Mouse (Mus musculus): ENCODE results near the gene 2610002M06Rik. TPM values are rescaled to one million over a fixed set of nuclear protein-coding genes. Genes with fewer than 3 reads are reported as not detected.

2610002M06Rik gene
- 10.0 and 10.5 TPM in 2 replicates for polyA plus RNA-seq (2014; fragmentation: Nextera tagmentation; extraction: Ambion mirVana)

GRCm38 (mm10) chrX:107816218-107816554 lies at the start of gene 2610002M06Rik:
TSS of gene 2610002M06Rik (minus strand) at chrX:107816334.
- H3K9me3 ChIP-seq (replicated peaks; ENCODE audit: control insufficient read depth, low read length): no peaks in the 10 kb centered on the region
- H3K4me1 ChIP-seq (ENCODE audit: control insufficient read depth, insufficient read depth, low read length): no peaks in the 10 kb centered on the region
- H3K9ac ChIP-seq (replicated peaks; ENCODE audit: low read length): peak within 1 kb of the TSS; percentile 68
- WGBS: 15% methylated on average over 20 of the region's 28 CpGs
- peak within 1 kb of the TSS; percentile 50 for H3K4me2 ChIP-seq (ENCODE audit: low read depth, low read length)
- DNase-seq (ENCODE audit: low spot score) (peak; percentile 86), ATAC-seq (replicated peaks; ENCODE audit: insufficient number of reproducible peaks, low FRiP score, low TSS enrichment, low read depth) (peak; percentile 99)
- H3K36me3 ChIP-seq (replicated peaks; ENCODE audit: control insufficient read depth, insufficient read depth, low read depth, low read length): no peaks in the 10 kb centered on the region
- no peaks in the 10 kb centered on the region for H3K27me3 ChIP-seq (ENCODE audit: control insufficient read depth, insufficient read depth, low read length)
- H3K4me3 ChIP-seq (ENCODE audit: low read depth, low read length): peak within 1 kb of the TSS; percentile 57
- no peak within 1 kb of the TSS for H3K27ac ChIP-seq (replicated peaks; ENCODE audit: low read depth, low read length)

GRCm38 (mm10) chrX:107858165-107858564 lies 42.0 kb upstream of the 2610002M06Rik start:
- DNase-seq (ENCODE audit: low spot score): peak; percentile 51
- Histone ChIP-seq H3K27me3 (ENCODE audit: control insufficient read depth, insufficient read depth, low read length) (no peaks in the 10 kb centered on the region), H3K4me2 (ENCODE audit: low read depth, low read length) (no peak overlapping the region), H3K9me3 (replicated peaks; ENCODE audit: control insufficient read depth, low read length) (no peaks in the 10 kb centered on the region), H3K27ac (replicated peaks; ENCODE audit: low read depth, low read length) (no peak overlapping the region), H3K36me3 (replicated peaks; ENCODE audit: control insufficient read depth, insufficient read depth, low read depth, low read length) (no peaks in the 10 kb centered on the region), H3K9ac (replicated peaks; ENCODE audit: low read length) (no peak overlapping the region), H3K4me1 (ENCODE audit: control insufficient read depth, insufficient read depth, low read length) (no peaks in the 10 kb centered on the region), H3K4me3 (ENCODE audit: low read depth, low read length) (no peak overlapping the region)
- no peak for ATAC-seq (replicated peaks; ENCODE audit: insufficient number of reproducible peaks, low FRiP score, low TSS enrichment, low read depth)
- WGBS: 31% methylated on average over 4 of the region's 4 CpGs

DNA sequence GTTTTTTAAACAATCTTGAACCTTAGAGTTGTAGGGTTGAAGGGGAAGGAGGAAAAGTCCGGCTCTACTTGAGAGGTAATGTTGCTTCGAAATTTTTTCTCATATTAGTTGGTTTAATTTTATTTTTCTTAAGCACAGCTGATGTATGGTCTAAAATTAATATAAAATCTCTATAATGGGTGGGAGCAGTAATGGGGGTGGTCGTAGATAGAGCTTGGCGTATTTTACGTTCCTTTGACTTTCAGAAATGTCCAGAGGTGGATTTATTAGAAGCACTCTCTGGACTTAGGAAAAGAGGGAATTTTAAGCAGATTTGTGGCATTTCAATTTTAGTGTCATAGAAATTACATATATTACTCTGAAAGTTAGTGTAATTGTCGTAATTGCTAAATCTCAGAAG lies 592 bp upstream of the 2610002M06Rik start:
- Histone ChIP-seq H3K27me3 (ENCODE audit: control insufficient read depth, insufficient read depth, low read length) (no peaks in the 10 kb centered on the region), H3K36me3 (replicated peaks; ENCODE audit: control insufficient read depth, insufficient read depth, low read depth, low read length) (no peaks in the 10 kb centered on the region), H3K9me3 (replicated peaks; ENCODE audit: control insufficient read depth, low read length) (no peaks in the 10 kb centered on the region), H3K4me2 (ENCODE audit: low read depth, low read length) (no peak overlapping the region), H3K4me1 (ENCODE audit: control insufficient read depth, insufficient read depth, low read length) (no peaks in the 10 kb centered on the region), H3K9ac (replicated peaks; ENCODE audit: low read length) (no peak overlapping the region), H3K4me3 (ENCODE audit: low read depth, low read length) (no peak overlapping the region), H3K27ac (replicated peaks; ENCODE audit: low read depth, low read length) (no peak overlapping the region)
- WGBS: 81% methylated on average over 6 of the region's 6 CpGs
- DNase-seq (ENCODE audit: low spot score) (no peak), ATAC-seq (replicated peaks; ENCODE audit: insufficient number of reproducible peaks, low FRiP score, low TSS enrichment, low read depth) (no peak)

- no peak; the same call in 1 of the 2 replicates for ATAC-seq (replicated peaks; ENCODE audit: insufficient number of reproducible peaks, low FRiP score, low TSS enrichment, low read depth)
- Histone ChIP-seq H3K4me3 (ENCODE audit: low read depth, low read length) (peak overlapping the region; percentile 57), H3K9me3 (replicated peaks; ENCODE audit: control insufficient read depth, low read length) (no peaks in the 10 kb centered on the region), H3K27me3 (ENCODE audit: control insufficient read depth, insufficient read depth, low read length) (no peaks in the 10 kb centered on the region), H3K9ac (replicated peaks; ENCODE audit: low read length) (peak overlapping the region; percentile 68), H3K4me2 (ENCODE audit: low read depth, low read length) (peak overlapping the region; percentile 50), H3K36me3 (replicated peaks; ENCODE audit: control insufficient read depth, insufficient read depth, low read depth, low read length) (no peaks in the 10 kb centered on the region), H3K4me1 (ENCODE audit: control insufficient read depth, insufficient read depth, low read length) (no peaks in the 10 kb centered on the region), H3K27ac (replicated peaks; ENCODE audit: low read depth, low read length) (no peak overlapping the region)
- DNase-seq (ENCODE audit: low spot score): peak; percentile 28
- WGBS: 12% methylated on average over 31 of the region's 32 CpGs
Measured at GRCm38 (mm10) chrX:107815502-107816217, 474 bp downstream of the 2610002M06Rik start.

DNA sequence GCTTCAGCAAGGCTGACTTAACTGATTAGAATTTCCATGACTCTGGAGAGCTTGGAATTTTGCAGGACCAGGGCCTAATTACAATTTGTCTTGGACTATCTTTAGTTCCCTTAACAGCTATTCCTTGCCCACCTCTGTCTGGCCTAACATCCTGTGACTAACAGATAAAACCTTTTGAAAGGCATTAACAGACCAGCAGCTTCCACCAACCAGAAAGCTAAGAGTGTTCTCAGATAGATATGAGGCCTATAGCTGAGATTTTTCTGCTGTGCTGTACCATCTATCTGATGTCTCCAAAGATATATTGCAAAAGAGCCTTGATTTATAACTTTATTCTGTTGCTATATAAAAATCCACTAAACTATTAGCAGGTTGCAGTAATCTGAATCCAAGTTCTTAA lies 4.0 kb downstream of the 2610002M06Rik start:
- H3K4me3 ChIP-seq (ENCODE audit: low read depth, low read length): no peak overlapping the region
- no peak overlapping the region for H3K27ac ChIP-seq (replicated peaks; ENCODE audit: low read depth, low read length)
- ATAC-seq (replicated peaks; ENCODE audit: insufficient number of reproducible peaks, low FRiP score, low TSS enrichment, low read depth) (no peak), DNase-seq (ENCODE audit: low spot score) (no peak)
- H3K4me1 ChIP-seq (ENCODE audit: control insufficient read depth, insufficient read depth, low read length): no peaks in the 10 kb centered on the region
- no peak overlapping the region for H3K4me2 ChIP-seq (ENCODE audit: low read depth, low read length)
- H3K9me3 ChIP-seq (replicated peaks; ENCODE audit: control insufficient read depth, low read length): no peaks in the 10 kb centered on the region
- no peaks in the 10 kb centered on the region for H3K27me3 ChIP-seq (ENCODE audit: control insufficient read depth, insufficient read depth, low read length)
- H3K36me3 ChIP-seq (replicated peaks; ENCODE audit: control insufficient read depth, insufficient read depth, low read depth, low read length): no peaks in the 10 kb centered on the region
- no peak overlapping the region for H3K9ac ChIP-seq (replicated peaks; ENCODE audit: low read length)

- Histone ChIP-seq H3K9ac (replicated peaks; ENCODE audit: low read length) (no peak overlapping the region), H3K27me3 (ENCODE audit: control insufficient read depth, insufficient read depth, low read length) (no peaks in the 10 kb centered on the region), H3K27ac (replicated peaks; ENCODE audit: low read depth, low read length) (no peak overlapping the region), H3K9me3 (replicated peaks; ENCODE audit: control insufficient read depth, low read length) (no peaks in the 10 kb centered on the region), H3K4me2 (ENCODE audit: low read depth, low read length) (no peak overlapping the region), H3K36me3 (replicated peaks; ENCODE audit: control insufficient read depth, insufficient read depth, low read depth, low read length) (no peaks in the 10 kb centered on the region), H3K4me1 (ENCODE audit: control insufficient read depth, insufficient read depth, low read length) (no peaks in the 10 kb centered on the region), H3K4me3 (ENCODE audit: low read depth, low read length) (no peak overlapping the region)
- ATAC-seq (replicated peaks; ENCODE audit: insufficient number of reproducible peaks, low FRiP score, low TSS enrichment, low read depth) (no peak), DNase-seq (ENCODE audit: low spot score) (no peak)
- 88% methylated on average over 2 of the region's 2 CpGs for WGBS
Measured at GRCm38 (mm10) chrX:107796919-107797318, 19.2 kb downstream of the 2610002M06Rik start.

- no peak for DNase-seq (ENCODE audit: low spot score)
- Histone ChIP-seq H3K9me3 (replicated peaks; ENCODE audit: control insufficient read depth, low read length) (no peaks in the 10 kb centered on the region), H3K36me3 (replicated peaks; ENCODE audit: control insufficient read depth, insufficient read depth, low read depth, low read length) (no peaks in the 10 kb centered on the region), H3K9ac (replicated peaks; ENCODE audit: low read length) (no peak overlapping the region), H3K27ac (replicated peaks; ENCODE audit: low read depth, low read length) (no peak overlapping the region), H3K4me2 (ENCODE audit: low read depth, low read length) (no peak overlapping the region), H3K4me1 (ENCODE audit: control insufficient read depth, insufficient read depth, low read length) (no peaks in the 10 kb centered on the region), H3K27me3 (ENCODE audit: control insufficient read depth, insufficient read depth, low read length) (no peaks in the 10 kb centered on the region), H3K4me3 (ENCODE audit: low read depth, low read length) (no peak overlapping the region)
- no peak for ATAC-seq (replicated peaks; ENCODE audit: insufficient number of reproducible peaks, low FRiP score, low TSS enrichment, low read depth)
- 71% methylated on average over 1 of the region's 1 CpGs for WGBS
Measured at GRCm38 (mm10) chrX:107795785-107796184, 20.3 kb downstream of the 2610002M06Rik start.

DNA sequence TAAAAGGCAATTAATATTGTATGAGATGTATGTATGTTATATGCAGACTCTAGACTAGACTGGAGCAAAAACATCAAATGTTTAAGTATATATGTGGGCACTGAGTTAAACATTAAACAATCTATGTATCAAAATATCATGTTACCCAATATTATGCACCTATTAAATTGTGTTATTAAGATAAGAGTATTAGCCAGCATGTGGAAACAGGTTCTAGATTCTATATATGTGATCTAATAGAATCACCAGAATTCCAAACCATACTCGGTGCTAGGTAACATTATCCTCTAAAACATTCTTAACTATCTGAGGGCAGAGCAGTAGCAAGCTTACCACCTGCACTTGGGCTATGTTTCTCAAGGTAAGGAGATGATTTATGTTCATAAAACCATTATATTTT lies 23.8 kb downstream of the 2610002M06Rik start, which contains the start of gene Tent5d:
Tent5d (plus strand) TSS at position 301 of the 400 bp plus-strand sequence.
- no peak within 1 kb of the TSS for H3K9ac ChIP-seq (replicated peaks; ENCODE audit: low read length)
- DNase-seq (ENCODE audit: low spot score) (no peak), ATAC-seq (replicated peaks; ENCODE audit: insufficient number of reproducible peaks, low FRiP score, low TSS enrichment, low read depth) (no peak)

More for the DNA sequence above, 23.8 kb downstream of the 2610002M06Rik start, which contains the start of gene Tent5d:
- H3K4me3 ChIP-seq (ENCODE audit: low read depth, low read length): no peak within 1 kb of the TSS
- H3K4me1 ChIP-seq (ENCODE audit: control insufficient read depth, insufficient read depth, low read length): no peaks in the 10 kb centered on the region
- H3K27ac ChIP-seq (replicated peaks; ENCODE audit: low read depth, low read length): no peak within 1 kb of the TSS
- H3K9me3 ChIP-seq (replicated peaks; ENCODE audit: control insufficient read depth, low read length): no peaks in the 10 kb centered on the region
- WGBS: 94% methylated on average over 1 of the region's 1 CpGs
- no peak within 1 kb of the TSS for H3K4me2 ChIP-seq (ENCODE audit: low read depth, low read length)
- H3K27me3 ChIP-seq (ENCODE audit: control insufficient read depth, insufficient read depth, low read length): no peaks in the 10 kb centered on the region
- no peaks in the 10 kb centered on the region for H3K36me3 ChIP-seq (replicated peaks; ENCODE audit: control insufficient read depth, insufficient read depth, low read depth, low read length)

Data from embryonic facial prominence, embryonic 11.5 days (tissue).